8 mouse cellular contexts compared by ENCODE assay signal in genomic region chr2:109918592-109919262, GRCm38 (mm10). TPM values are rescaled to one million over a fixed set of nuclear protein-coding genes. Genes with fewer than 3 reads are reported as not detected.
DNase-seq lines count a peak whose midpoint lies in the region; ATAC-seq lines count a peak whose summit lies in the region.

No protein-coding gene starts in this region.

- peaks cover 17% of the 10 kb centered on the region for H3K27me3 ChIP-seq in lung, embryonic 16.5 days (ENCODE audit: control insufficient read depth, insufficient read depth, low read depth, low read length)
- H3K27me3 ChIP-seq in limb, embryonic 12.5 days = no peaks in the 10 kb centered on the region

- no peaks in the 10 kb centered on the region for H3K36me3 ChIP-seq in lung, embryonic 16.5 days (ENCODE audit: control insufficient read depth, insufficient read depth, low read length)
- H3K36me3 ChIP-seq in limb, embryonic 12.5 days = no peaks in the 10 kb centered on the region

- peak overlapping the region; percentile 71 for H3K4me3 ChIP-seq in lung, embryonic 16.5 days (ENCODE audit: low read length)
- H3K4me3 ChIP-seq in limb, embryonic 12.5 days (replicated peaks) = peak overlapping the region; percentile 92

- no peak for DNase-seq in lung, postnatal 10 days
- DNase-seq in cerebellum, postnatal 14 days = peak; percentile 35 to 45
- DNase-seq in heart, postnatal 14 days = peak; percentile 26 to 35
- DNase-seq in retina, embryonic 14.5 days (ENCODE audit: low spot score) = peak; percentile 45
- no peak for DNase-seq in urinary bladder, postnatal 25 days (ENCODE audit: low spot score)
- no peak for DNase-seq in thymus, postnatal 14 days

- H3K4me2 ChIP-seq in lung, embryonic 16.5 days (ENCODE audit: low read depth, low read length) = peak overlapping the region; percentile 92
- H3K4me2 ChIP-seq in limb, embryonic 12.5 days = peak overlapping the region; percentile 82

- WGBS in lung, embryonic 16.5 days = 15% methylated on average over 22 of the region's 22 CpGs
- WGBS in limb, embryonic 12.5 days = 9% methylated on average over 22 of the region's 22 CpGs

- no peak for ATAC-seq in lung, embryonic 16.5 days (ENCODE audit: low read depth)
- no peak for ATAC-seq in limb, embryonic 12.5 days (ENCODE audit: insufficient number of reproducible peaks, insufficient read depth, low FRiP score, low TSS enrichment, low read depth)

- peaks cover 11% of the 10 kb centered on the region for H3K4me1 ChIP-seq in lung, embryonic 16.5 days (replicated peaks; ENCODE audit: control insufficient read depth, insufficient read depth, low read length)
- H3K4me1 ChIP-seq in limb, embryonic 12.5 days (replicated peaks) = peaks cover 39% of the 10 kb centered on the region

- peak overlapping the region; percentile 84 for H3K9ac ChIP-seq in lung, embryonic 16.5 days (ENCODE audit: low read length)
- peak overlapping the region; percentile 98 for H3K9ac ChIP-seq in limb, embryonic 12.5 days (replicated peaks)

- no peaks in the 10 kb centered on the region for H3K9me3 ChIP-seq in lung, embryonic 16.5 days (ENCODE audit: control insufficient read depth, low read length)
- H3K9me3 ChIP-seq in limb, embryonic 12.5 days = no peaks in the 10 kb centered on the region

- H3K27ac ChIP-seq in lung, embryonic 16.5 days (ENCODE audit: low read length) = no peak overlapping the region
- H3K27ac ChIP-seq in limb, embryonic 12.5 days = peak overlapping the region; percentile 99

- intact Hi-C loops in heart, postnatal 14 days (cut with DNase I) = loop anchor here (2.0 to 5.0 kb wide), 2 partner anchors 39 to 98 kb away; partner anchors contain the start of gene Ccdc34

RNA-seq across cellular contexts. Expression of gene Lgr4, which starts 1.3 kb away (rescaled TPM):
- 2.0 TPM in 2 replicates for polyA plus RNA-seq in lung, embryonic 16.5 days (2015; fragmentation: Nextera tagmentation; extraction: Ambion mirVana)
- 10 to 100 TPM; 28.0 to 29.2 TPM for total RNA-seq in heart, postnatal 14 days (2021)
- polyA plus RNA-seq in limb, embryonic 12.5 days (2016; fragmentation: Nextera tagmentation; extraction: Ambion mirVana) = 22.1 and 23.4 TPM in 2 replicates

RNA-seq across cellular contexts. Expression of gene Lin7c, which starts 28.1 kb away (rescaled TPM):
- 65.0 TPM in 2 replicates for polyA plus RNA-seq in lung, embryonic 16.5 days (2015; fragmentation: Nextera tagmentation; extraction: Ambion mirVana)
- total RNA-seq in heart, postnatal 14 days (2021) = 10 to 100 TPM; 45.2 to 46.4 TPM
- 61.8 and 62.7 TPM in 2 replicates for polyA plus RNA-seq in limb, embryonic 12.5 days (2016; fragmentation: Nextera tagmentation; extraction: Ambion mirVana)

Comparison
In these comparisons a context has a peak if more than half of its experiments do, and no peak if none do; other contexts are left out.
1. DNase-seq: peak in cerebellum, postnatal 14 days (2 of 2), heart, postnatal 14 days (2 of 2) and retina, embryonic 14.5 days (single experiment); none in lung, postnatal 10 days (single experiment), urinary bladder, postnatal 25 days (single experiment) and thymus, postnatal 14 days (single experiment).